Mouse (Mus musculus) hindbrain, embryonic 16.5 days (tissue): Measurements from ENCODE around the gene Cacna2d1. TPM values are rescaled to one million over a fixed set of nuclear protein-coding genes. Genes with fewer than 3 reads are reported as not detected.

ENCODE experiments used
- ATAC-seq: fragments of 200-750 bp; cut with Nextera tagmentation; 2 replicates; pipeline ENCODE4 v1.8.0; 2017; ENCODE audit warnings: moderate TSS enrichment, moderate library complexity
- H3K27ac ChIP-seq: fragments of 300-500 bp; sonication (generic); 2 replicates; pipeline ENCODE4 v1.5.1; 2014; ENCODE audit warnings: low read depth, mild to moderate bottlenecking, control low read depth, low read length, moderate library complexity
- H3K27me3 ChIP-seq: fragments of 300-500 bp; sonication (generic); replicated peaks from 2 replicates; pipeline ENCODE4 v1.6.1; 2014; ENCODE audit warnings: low read length; ENCODE audit not compliant: control insufficient read depth, insufficient read depth
- H3K36me3 ChIP-seq: fragments of 300-500 bp; sonication (generic); 2 replicates; pipeline ENCODE4 v1.6.1; 2014; ENCODE audit warnings: mild to moderate bottlenecking, low read length, moderate library complexity, mixed read lengths; ENCODE audit not compliant: control insufficient read depth, insufficient read depth
- H3K4me1 ChIP-seq: fragments of 300-500 bp; sonication (generic); 2 replicates; pipeline ENCODE4 v1.6.1; 2014; ENCODE audit warnings: low read depth, low read length; ENCODE audit not compliant: control insufficient read depth, insufficient read depth
- H3K4me2 ChIP-seq: fragments of 300-500 bp; sonication (generic); 2 replicates; pipeline ENCODE4 v1.6.1; 2014; ENCODE audit warnings: mild to moderate bottlenecking, low read length, control low read depth, moderate library complexity
- H3K4me3 ChIP-seq: fragments of 300-500 bp; sonication (generic); 2 replicates; pipeline ENCODE4 v1.5.1; 2014; ENCODE audit warnings: mild to moderate bottlenecking, low read length, control low read depth, moderate library complexity
- H3K9ac ChIP-seq: fragments of 300-500 bp; sonication (generic); 2 replicates; pipeline ENCODE4 v1.6.1; 2014; ENCODE audit warnings: low read depth, mild to moderate bottlenecking, control low read depth, low read length, moderate library complexity
- H3K9me3 ChIP-seq: fragments of 300-500 bp; sonication (generic); 2 replicates; pipeline ENCODE4 v1.6.1; 2014; ENCODE audit warnings: mild to moderate bottlenecking, low read length, moderate library complexity; ENCODE audit not compliant: control insufficient read depth
- WGBS: fragments of 180-500 bp; shearing (Covaris S2); extraction: QIAGEN DNeasy Blood & Tissue Kit; methylation state at CpG from one replicate; pipeline ENCODE4 v1.1.7; 2014; 5-methylcytosine and 5-hydroxymethylcytosine counted together
- polyA plus RNA-seq: library from polyadenylated mRNA; unstranded; fragments of >200 nt; fragmentation: Nextera tagmentation; extraction: Ambion mirVana; gene quantifications from 2 replicates; pipeline ENCODE4 v1.2.1, GENCODE M21; 2015

The Cacna2d1 gene
- polyA plus RNA-seq, 1 experiment from 2014 or later = 30.4 TPM

DNA sequence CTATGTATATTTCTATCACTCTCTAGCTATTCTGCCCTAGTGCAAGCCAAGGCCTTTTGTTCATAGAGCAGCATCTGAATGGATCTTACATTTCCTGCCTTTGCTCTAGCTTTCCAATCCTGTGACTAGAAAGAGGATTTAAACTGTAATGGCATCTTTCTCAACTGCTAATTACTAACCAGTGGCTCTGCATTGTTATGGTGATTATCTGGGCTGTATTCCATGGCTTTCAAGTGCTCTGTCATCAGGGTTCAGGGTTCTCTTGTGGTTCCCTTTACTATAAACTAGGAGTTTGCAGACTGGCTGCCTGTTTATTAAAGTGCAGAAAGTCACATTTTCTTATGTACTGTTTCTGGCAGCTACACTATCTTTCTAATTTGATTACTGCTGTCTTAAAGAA lies 410.9 kb downstream of the Cacna2d1 start:
- H3K4me3 ChIP-seq = no peak overlapping the region
- H3K4me2 ChIP-seq = no peak overlapping the region
- no peaks in the 10 kb centered on the region for H3K9me3 ChIP-seq
- H3K36me3 ChIP-seq = no peaks in the 10 kb centered on the region
- no peak overlapping the region for H3K27ac ChIP-seq
- H3K4me1 ChIP-seq = no peaks in the 10 kb centered on the region
- no peak overlapping the region for H3K9ac ChIP-seq
- H3K27me3 ChIP-seq = no peaks in the 10 kb centered on the region
- ATAC-seq = no peak

DNA sequence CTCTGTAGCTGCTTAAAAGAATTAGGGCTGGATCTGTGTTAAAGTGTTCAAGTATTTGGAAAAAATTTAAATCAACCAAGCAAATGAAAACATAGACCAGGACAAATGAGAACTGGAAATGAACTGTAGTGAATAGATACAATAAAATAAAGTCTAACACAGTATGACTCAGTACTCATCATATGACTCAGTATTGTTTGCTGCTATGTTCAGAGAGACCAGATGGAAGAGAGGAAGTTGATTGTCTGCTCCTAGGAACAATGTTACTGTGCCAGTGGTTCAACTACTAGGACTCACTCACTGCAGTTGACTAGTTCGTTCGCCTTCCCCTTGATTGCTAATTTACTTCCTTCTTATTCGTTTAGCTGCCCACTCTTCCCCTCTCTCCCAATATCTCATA lies 421.3 kb downstream of the Cacna2d1 start:
- no peaks in the 10 kb centered on the region for H3K36me3 ChIP-seq
- no peaks in the 10 kb centered on the region for H3K4me1 ChIP-seq
- no peaks in the 10 kb centered on the region for H3K9me3 ChIP-seq
- H3K4me3 ChIP-seq = no peak overlapping the region
- ATAC-seq = no peak
- no peak overlapping the region for H3K27ac ChIP-seq
- H3K27me3 ChIP-seq = no peaks in the 10 kb centered on the region
- WGBS = 83% methylated on average over 3 of the region's 3 CpGs
- H3K4me2 ChIP-seq = no peak overlapping the region
- no peak overlapping the region for H3K9ac ChIP-seq

DNA sequence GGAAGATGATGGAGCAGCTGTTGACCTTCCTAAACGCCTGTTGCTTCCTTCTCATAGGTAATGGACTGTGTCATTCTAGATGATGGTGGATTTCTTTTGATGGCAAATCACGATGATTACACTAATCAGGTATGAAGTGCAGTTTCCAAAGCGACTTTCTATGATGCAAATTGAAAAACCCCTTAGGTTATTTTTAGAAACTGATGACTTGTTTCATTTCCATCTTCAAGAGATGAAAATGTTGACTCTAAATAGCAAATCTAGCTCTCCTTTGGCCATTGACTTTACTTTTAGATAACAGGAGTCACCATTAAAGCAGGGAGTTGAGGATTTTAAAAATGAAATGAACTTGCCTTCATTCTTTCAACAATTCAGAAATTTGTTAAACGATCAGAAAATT lies 423.2 kb downstream of the Cacna2d1 start:
- Histone ChIP-seq H3K27me3 (no peaks in the 10 kb centered on the region), H3K9me3 (no peaks in the 10 kb centered on the region), H3K4me2 (no peak overlapping the region), H3K4me3 (no peak overlapping the region), H3K27ac (no peak overlapping the region), H3K4me1 (no peaks in the 10 kb centered on the region), H3K9ac (no peak overlapping the region), H3K36me3 (no peaks in the 10 kb centered on the region)
- WGBS = 82% methylated on average over 4 of the region's 4 CpGs
- no peak for ATAC-seq

DNA sequence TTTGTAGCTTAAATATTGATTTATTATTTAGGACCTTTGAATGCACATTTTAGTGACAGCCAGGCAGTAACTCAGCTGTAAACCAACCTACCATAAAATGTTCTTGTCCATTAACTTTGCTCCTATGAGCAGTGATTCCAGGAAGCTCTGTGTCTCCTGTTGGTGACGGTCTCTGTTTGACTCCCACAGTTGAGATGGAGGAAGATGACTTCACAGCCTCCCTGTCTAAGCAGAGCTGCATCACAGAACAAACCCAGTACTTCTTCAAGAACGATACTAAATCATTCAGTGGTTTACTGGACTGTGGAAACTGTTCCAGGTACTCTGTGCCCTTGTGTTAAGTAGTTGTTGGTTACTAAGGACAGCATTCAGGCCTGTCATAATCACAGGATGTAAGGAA lies 427.6 kb downstream of the Cacna2d1 start:
- H3K4me1 ChIP-seq = no peaks in the 10 kb centered on the region
- 85% methylated on average over 2 of the region's 2 CpGs for WGBS
- H3K9ac ChIP-seq = no peak overlapping the region
- no peak for ATAC-seq
- no peaks in the 10 kb centered on the region for H3K36me3 ChIP-seq
- no peak overlapping the region for H3K4me3 ChIP-seq
- H3K27me3 ChIP-seq = no peaks in the 10 kb centered on the region
- no peak overlapping the region for H3K27ac ChIP-seq
- H3K4me2 ChIP-seq = no peak overlapping the region
- no peaks in the 10 kb centered on the region for H3K9me3 ChIP-seq

DNA sequence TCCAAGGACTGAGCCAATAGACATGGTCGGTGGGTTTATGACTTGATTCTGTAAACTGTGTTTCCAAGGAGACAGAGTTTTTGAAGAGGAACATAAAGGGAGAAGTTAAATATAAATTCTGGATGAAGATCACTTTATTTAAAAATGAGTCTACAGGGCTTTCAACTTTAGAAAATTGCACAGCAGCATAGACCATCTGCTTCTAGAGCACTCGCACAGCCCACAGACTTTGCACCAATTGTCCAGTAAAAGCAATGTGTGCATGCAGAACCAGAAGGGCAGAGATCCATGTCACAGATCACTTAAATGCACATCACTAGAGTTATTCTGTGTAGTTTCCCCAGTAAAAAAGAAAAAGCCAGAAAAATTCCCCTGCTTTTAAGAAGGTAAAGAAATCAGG lies 428.7 kb downstream of the Cacna2d1 start:
- H3K36me3 ChIP-seq = no peaks in the 10 kb centered on the region
- 89% methylated on average over 2 of the region's 2 CpGs for WGBS
- H3K27me3 ChIP-seq = no peaks in the 10 kb centered on the region
- H3K4me3 ChIP-seq = no peak overlapping the region
- H3K4me2 ChIP-seq = no peak overlapping the region
- no peaks in the 10 kb centered on the region for H3K9me3 ChIP-seq
- no peak overlapping the region for H3K27ac ChIP-seq
- no peaks in the 10 kb centered on the region for H3K4me1 ChIP-seq
- no peak overlapping the region for H3K9ac ChIP-seq
- no peak for ATAC-seq

DNA sequence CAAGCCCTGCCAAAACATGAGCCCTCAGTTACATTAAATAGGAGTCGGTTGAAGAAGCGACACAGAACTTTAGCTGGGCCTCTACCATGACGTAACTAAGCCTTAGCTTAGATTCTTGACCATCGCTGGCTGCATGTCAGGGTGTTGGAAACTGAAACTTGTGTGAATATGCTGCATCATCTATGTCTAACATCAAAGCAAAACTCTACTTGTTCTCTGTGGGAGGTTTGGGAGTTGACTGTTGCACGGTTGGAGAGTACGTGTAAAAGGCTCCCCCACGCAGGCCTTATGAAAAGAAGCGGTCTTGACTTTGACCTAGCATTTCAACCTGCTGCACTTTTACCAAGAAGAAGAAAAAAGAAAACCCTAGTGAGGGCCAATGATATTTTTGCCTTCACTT lies 436.2 kb downstream of the Cacna2d1 start:
- no peaks in the 10 kb centered on the region for H3K4me1 ChIP-seq
- no peaks in the 10 kb centered on the region for H3K36me3 ChIP-seq
- no peak overlapping the region for H3K4me2 ChIP-seq
- no peaks in the 10 kb centered on the region for H3K9me3 ChIP-seq
- 80% methylated on average over 8 of the region's 8 CpGs for WGBS
- no peak overlapping the region for H3K9ac ChIP-seq
- no peak overlapping the region for H3K4me3 ChIP-seq
- H3K27me3 ChIP-seq = no peaks in the 10 kb centered on the region
- no peak overlapping the region for H3K27ac ChIP-seq
- no peak for ATAC-seq

DNA sequence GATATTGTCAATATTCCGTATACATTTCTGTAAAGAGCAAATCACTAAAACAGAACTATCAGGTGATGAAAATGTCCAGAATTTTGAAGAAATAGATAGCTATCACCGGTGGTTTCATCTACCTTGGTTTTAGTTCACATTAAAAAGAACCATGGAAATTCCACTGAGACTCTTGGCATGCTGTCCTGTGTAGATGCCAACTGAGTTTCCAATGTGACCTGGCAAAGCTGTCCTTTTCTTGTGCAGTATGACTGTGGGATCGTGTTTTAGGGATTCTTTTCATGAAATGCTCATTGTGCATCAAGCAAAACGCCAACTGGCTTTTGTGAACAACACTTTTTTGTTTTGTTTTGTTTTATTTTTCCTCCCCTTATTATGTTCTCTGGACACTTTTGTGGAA lies 439.5 kb downstream of the Cacna2d1 start:
- no peak for ATAC-seq
- H3K9ac ChIP-seq = no peak overlapping the region
- H3K27ac ChIP-seq = no peak overlapping the region
- H3K4me2 ChIP-seq = no peak overlapping the region
- no peak overlapping the region for H3K4me3 ChIP-seq
- no peaks in the 10 kb centered on the region for H3K36me3 ChIP-seq
- no peaks in the 10 kb centered on the region for H3K27me3 ChIP-seq
- no peaks in the 10 kb centered on the region for H3K4me1 ChIP-seq
- H3K9me3 ChIP-seq = no peaks in the 10 kb centered on the region
- 76% methylated on average over 4 of the region's 4 CpGs for WGBS

DNA sequence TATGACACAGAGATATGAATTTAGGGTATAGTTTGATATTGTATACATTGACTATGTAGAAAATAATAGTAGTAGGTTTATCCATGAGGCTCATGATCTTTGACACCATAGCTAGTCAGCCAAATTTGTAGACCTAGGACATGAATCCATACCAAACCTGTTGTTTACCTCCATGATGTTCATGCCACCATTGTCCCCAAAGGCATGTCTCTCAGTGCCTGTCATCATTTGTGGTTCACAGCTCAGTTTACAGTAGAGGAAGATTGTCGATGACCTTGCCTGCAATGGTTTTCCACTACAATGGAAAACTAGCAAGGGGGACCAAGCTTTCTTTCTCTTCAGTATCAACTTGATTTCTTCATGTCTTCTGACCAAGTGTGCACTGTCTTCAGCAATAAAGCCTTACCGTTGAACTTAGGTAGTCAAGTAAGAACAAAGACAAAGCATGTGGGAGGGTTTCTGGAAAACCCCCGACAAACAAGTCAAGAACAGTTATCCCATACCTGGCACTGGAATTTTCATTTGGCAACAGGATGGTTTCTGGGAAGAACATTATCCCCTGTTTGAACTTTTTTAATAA lies 441.9 kb downstream of the Cacna2d1 start:
- no peak overlapping the region for H3K9ac ChIP-seq
- H3K27ac ChIP-seq = no peak overlapping the region
- no peak overlapping the region for H3K4me3 ChIP-seq
- no peaks in the 10 kb centered on the region for H3K4me1 ChIP-seq
- H3K4me2 ChIP-seq = no peak overlapping the region
- ATAC-seq = no peak
- no peaks in the 10 kb centered on the region for H3K27me3 ChIP-seq
- no peaks in the 10 kb centered on the region for H3K36me3 ChIP-seq
- H3K9me3 ChIP-seq = no peaks in the 10 kb centered on the region
- WGBS = 93% methylated on average over 3 of the region's 3 CpGs

DNA sequence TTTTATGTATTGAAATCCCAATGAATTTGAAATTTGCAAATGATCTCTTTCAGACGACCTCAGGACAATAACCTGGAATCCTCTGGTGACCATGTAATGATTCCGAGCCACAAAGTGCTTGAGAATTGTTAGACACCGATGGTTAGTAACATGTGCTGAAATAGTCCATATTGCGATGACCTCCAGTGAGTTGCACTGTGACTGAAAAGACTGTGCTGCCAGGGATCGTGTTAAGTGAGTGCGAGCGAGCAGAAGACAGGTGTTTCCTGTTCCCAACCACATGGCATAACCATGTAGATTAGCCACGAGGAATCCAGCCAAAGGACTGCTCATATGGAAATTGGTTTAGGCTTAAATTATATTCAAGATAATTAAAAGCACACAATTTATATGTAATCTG lies 475.5 kb downstream of the Cacna2d1 start:
- no peaks in the 10 kb centered on the region for H3K9me3 ChIP-seq
- no peak overlapping the region for H3K27ac ChIP-seq
- no peak overlapping the region for H3K4me3 ChIP-seq
- no peak for ATAC-seq
- H3K36me3 ChIP-seq = no peaks in the 10 kb centered on the region
- no peak overlapping the region for H3K4me2 ChIP-seq
- no peaks in the 10 kb centered on the region for H3K4me1 ChIP-seq
- WGBS = 75% methylated on average over 8 of the region's 8 CpGs
- H3K27me3 ChIP-seq = no peaks in the 10 kb centered on the region
- no peak overlapping the region for H3K9ac ChIP-seq

DNA sequence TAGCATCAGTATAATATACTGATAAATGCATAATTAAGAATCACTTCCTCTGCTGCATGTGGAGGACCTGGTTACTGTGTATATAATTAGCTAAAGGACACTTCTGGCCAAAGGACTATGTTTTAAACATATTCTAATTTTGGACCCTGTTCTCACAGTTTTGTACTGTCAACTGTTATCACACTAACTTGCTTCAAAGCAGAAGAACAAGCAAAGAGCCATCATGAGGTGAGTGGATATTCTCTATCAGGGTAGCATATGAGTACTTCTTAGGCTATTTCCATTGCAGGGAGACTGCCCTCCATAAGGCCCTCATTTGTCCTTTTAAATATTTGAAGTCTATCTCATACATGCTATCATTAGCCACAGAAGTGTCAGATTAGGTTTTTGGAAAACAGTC lies 480.2 kb downstream of the Cacna2d1 start:
- Histone ChIP-seq H3K27me3 (no peaks in the 10 kb centered on the region), H3K4me3 (no peak overlapping the region), H3K4me1 (no peaks in the 10 kb centered on the region), H3K4me2 (no peak overlapping the region), H3K9ac (no peak overlapping the region), H3K27ac (no peak overlapping the region), H3K9me3 (no peaks in the 10 kb centered on the region), H3K36me3 (no peaks in the 10 kb centered on the region)
- ATAC-seq = no peak
